28 mouse cellular contexts compared by ENCODE assay signal in the genomic region with DNA sequence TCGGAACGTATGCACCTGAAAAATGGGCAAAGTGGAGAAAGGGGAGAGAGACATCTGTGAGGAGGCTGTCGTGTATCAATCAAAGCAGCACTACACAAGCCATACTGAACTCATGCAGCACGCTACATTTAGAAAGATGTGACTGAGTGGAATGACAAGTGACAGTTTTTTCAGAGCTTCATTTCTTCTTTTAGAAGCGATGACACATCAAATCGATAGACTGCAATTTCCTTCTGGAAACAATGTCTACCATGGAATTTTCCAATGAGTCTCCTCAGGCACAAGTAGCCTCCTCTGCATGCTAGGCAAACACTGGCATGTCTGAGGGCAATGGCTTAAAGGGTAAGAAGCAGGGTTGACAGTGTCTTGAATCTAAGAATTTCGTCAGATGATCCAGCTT. TPM values are rescaled to one million over a fixed set of nuclear protein-coding genes. Genes with fewer than 3 reads are reported as not detected.
A peak's percentile ranks its signal among the peaks of the same experiment; 100 is the strongest.
DNase-seq lines count a peak whose midpoint lies in the region; ATAC-seq and TF ChIP-seq lines count a peak whose summit lies in the region.
"Had no signal": no experiment of that assay in that cellular context is flagged by ENCODE, and none has a peak within 500 bp of the region (broad histone marks: within the 10 kb centered on the region; RNA-seq: fewer than 3 reads in every experiment).

No protein-coding gene starts in this region.

- peaks cover 4% of the 10 kb centered on the region for H3K4me1 ChIP-seq in embryonic fibroblast, embryonic 13.5 days (ENCODE audit: control insufficient read depth, insufficient read depth, low read length)
- H3K4me1 ChIP-seq: embryonic facial prominence, embryonic 12.5 days; embryonic facial prominence, embryonic 15.5 days; forebrain, embryonic 13.5 days; heart, embryonic 15.5 days had no signal

- TF ChIP-seq CTCF in left cerebral cortex, adult 2 months (IDR thresholded peaks at IDR 0.05), result no peak
- TF ChIP-seq CTCF in embryonic fibroblast, embryonic 13.5 days (IDR thresholded peaks at IDR 0.05; ENCODE audit: borderline replicate concordance, insufficient read depth, low read length), result no peak

- DNase-seq in frontal cortex, postnatal 36 days (ENCODE audit: low spot score in 2 of 2), result no peak
- DNase-seq in left cerebral cortex, adult 2 months (ENCODE audit: extremely low spot score in 1 of 2, low spot score in 2 of 2), result no peak
- no peak for DNase-seq in left cerebral cortex, postnatal 14 days (ENCODE audit: low spot score in 2 of 2)
- peak; percentile 26 for DNase-seq in adipocyte (ENCODE audit: low spot score)
- DNase-seq in testis, postnatal 10 days (ENCODE audit: low spot score), result no peak
- DNase-seq: adrenal gland, adult 8-10 months; adrenal gland, postnatal 25 days; B cell, adult 2 months; cerebellum, adult 18-20 months; cerebellum, adult 9-10 months; cerebellum, postnatal 14 days; gastrocnemius, postnatal 14 days; heart, adult 11 months; heart, postnatal 10 days; heart, postnatal 36 days had no signal

- ATAC-seq in frontal cortex, adult (ENCODE audit: low TSS enrichment), result peak; percentile 64
- ATAC-seq: forebrain, embryonic 13.5 days; forebrain, embryonic 16.5 days; hindbrain, postnatal 0 days; inflammation-experienced regulatory T-cells, adult 6 months; intestine, embryonic 16.5 days had no signal

- intact Hi-C loops in left cerebral cortex, adult 2 months (cut with DNase I), result no loop called here
- intact Hi-C loops in left cerebral cortex, postnatal 14 days (cut with DNase I), result no loop called here

- no peak for TF ChIP-seq POLR2A in embryonic fibroblast, embryonic 13.5 days (IDR thresholded peaks at IDR 0.05; ENCODE audit: low read depth, low read length)

- peak overlapping the region; percentile 69 for H3K27ac ChIP-seq in left cerebral cortex, adult 2 months
- H3K27ac ChIP-seq in embryonic fibroblast, embryonic 13.5 days (ENCODE audit: insufficient read depth, low read length), result peak overlapping the region; percentile 13; the same call in 1 of the 2 replicates
- H3K27ac ChIP-seq: embryonic facial prominence, embryonic 12.5 days; embryonic facial prominence, embryonic 15.5 days; forebrain, embryonic 13.5 days; heart, embryonic 15.5 days; hindbrain, embryonic 14.5 days; hindbrain, postnatal 0 days had no signal

- H3K4me3 ChIP-seq in left cerebral cortex, adult 2 months, result no peak overlapping the region
- H3K4me3 ChIP-seq in embryonic fibroblast, embryonic 13.5 days (ENCODE audit: insufficient read depth, low read length), result no peak overlapping the region
- H3K4me3 ChIP-seq: embryonic facial prominence, embryonic 12.5 days; embryonic facial prominence, embryonic 15.5 days; erythroblast, embryonic 14.5 days; forebrain, embryonic 13.5 days; heart, embryonic 12.5 days; heart, embryonic 15.5 days had no signal

RNA-seq across cellular contexts. Expression of a gene that starts 51.7 kb away (rescaled TPM):
- total RNA-seq in left cerebral cortex, adult 2 months (2021), result under 1 TPM; 0.12 to 0.25 TPM
- total RNA-seq in left cerebral cortex, postnatal 14 days (2021), result under 1 TPM; 0.07 to 0.19 TPM
- polyA plus RNA-seq in embryonic fibroblast, embryonic 13.5 days (2011; ENCODE audit: insufficient read length, low read depth, missing spikeins), result 0.19 and 0.37 TPM in 2 replicates
- total RNA-seq: adrenal gland, postnatal 25 days; heart, postnatal 10 days; heart, postnatal 36 days; hindbrain, postnatal 0 days had no signal
- polyA plus RNA-seq: erythroblast, embryonic 14.5 days; inflammation-experienced regulatory T-cells, adult 6 months had no signal
